Mouse (Mus musculus) lung, postnatal 14 days (tissue): ENCODE data around the gene Vmn1r235.
"Not testable (repeated sequence)": the region's sequence is repeated elsewhere in the genome, so short reads cannot be mapped to it uniquely, and the experiment has no call there.

ENCODE experiments used
- DNase-seq: peaks from one replicate; pipeline ENCODE4 v3.0.0; 2021

Gene Vmn1r235

DNA sequence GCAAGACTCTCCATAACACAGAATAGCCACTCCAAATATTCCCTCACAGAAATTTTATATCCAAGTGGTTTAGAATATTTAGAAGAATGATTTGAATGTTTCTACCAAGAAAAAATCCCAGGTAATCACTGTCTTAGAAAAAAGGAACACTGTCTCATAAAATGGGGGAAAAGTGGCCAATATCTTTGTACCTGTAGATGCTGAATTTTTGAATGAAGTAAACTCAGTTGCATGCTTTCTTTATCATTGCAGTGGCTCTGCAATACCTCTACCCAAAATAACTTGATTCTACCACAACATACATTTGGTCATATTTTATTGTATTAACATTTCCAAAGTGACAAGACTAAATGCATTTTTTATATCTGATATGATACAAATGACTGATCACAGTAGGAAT lies at the start of gene Vmn1r235:
TSS of gene Vmn1r235 (plus strand) at position 301 of the 400 bp plus-strand sequence.
- DNase-seq, result no peak

DNA sequence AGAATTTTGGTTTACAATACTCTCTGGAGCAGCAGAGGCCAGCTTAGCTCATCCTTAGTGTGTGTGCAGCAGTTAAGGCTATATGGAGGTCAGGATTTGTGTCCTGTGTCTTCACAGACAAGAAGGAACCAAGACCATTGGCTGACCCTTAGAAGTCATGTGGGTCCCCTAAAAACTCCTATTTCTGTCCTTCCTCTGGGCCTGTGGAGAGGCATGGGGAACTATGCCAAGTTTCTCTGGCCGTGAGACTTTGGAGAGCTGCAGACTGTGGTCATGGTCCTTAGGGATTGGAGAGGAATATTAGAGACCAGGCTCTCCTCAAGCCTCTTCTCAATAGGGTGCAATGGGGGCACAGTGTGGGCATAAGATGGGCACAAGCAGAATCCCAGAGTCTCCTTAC lies 45.1 kb upstream of the Vmn1r235 start:
- not testable (repeated sequence) for DNase-seq

DNA sequence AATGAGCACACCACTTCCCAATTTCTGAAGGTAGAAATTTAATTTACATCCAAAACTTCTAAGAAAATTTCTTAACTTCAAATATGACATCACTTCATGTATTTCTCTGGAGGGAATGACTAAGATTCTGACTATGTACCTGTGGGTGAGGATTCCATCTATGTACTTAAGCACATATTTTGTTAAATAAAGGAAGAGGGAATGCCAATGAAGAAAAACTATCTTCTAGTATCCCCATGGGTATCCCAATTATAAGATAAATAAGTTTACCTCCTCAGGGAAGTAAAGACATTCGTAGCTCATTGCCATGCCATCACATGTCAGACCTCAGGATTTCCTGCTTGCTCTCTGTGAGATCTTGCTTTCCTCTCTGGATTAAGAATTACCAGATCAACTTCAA lies 30.4 kb upstream of the Vmn1r235 start, which contains the start of gene Vmn1r234:
TSS of gene Vmn1r234 (plus strand) at position 301 of the 400 bp plus-strand sequence.
- DNase-seq, result no peak

DNA sequence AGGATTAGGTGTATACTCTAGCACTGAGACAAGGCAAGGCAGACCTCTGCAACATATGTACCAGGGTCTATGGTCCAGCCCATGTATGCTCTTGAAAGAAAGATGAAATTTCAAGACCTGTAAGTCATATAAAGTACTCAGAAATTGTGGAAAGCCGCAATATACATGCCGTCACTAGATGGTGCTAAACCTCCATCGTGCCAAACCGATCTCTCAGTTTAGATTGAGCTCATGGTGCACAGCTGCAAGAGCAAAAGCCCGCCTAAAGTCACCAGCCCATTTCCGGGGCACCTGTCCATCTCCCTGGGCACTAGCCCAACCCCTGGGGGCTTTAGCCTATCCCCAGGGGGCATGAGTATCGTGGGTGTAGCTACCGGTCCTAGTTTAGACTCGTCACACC lies 24.6 kb upstream of the Vmn1r235 start:
- peak; percentile 47 for DNase-seq

DNA sequence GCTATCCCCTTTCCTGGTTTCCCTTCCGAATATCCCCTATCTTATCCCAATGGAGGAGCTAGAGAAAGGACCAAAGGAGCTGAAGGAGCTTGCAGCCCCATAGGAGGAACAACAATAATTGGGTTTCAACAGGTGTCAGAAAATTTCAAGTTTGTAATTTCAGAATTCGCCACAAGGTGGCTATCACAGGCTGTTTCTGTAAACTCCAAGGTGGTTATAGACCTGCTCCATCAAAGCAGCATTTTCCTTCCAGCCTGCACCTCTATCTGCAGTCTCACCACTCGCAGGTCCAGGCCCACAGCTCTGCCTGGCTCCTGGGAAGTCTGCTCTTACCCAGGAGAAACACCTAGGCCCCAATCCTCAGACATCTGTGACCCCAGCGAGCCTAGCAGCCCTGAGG lies 15.9 kb downstream of the Vmn1r235 start:
- peak; percentile 45 for DNase-seq

DNA sequence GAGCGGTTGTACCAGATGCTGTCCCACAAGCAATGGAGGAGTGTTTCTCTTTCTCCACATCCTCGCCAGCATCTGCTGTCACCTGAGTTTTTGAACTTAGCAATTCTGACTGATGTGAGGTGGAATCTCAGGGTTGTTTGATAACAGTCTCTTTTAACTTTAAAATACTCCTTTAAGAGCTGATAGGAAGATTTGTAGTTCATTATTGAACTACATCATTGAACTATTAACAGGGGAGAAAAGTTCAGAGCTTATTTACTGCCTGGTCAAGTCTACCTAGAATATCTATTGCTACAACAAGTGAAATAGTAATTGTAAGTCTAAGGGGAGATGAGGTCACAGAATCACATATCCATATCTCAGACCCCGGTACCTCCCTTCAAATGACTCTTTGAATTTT lies 26.4 kb downstream of the Vmn1r235 start, which contains the start of gene Vmn1r236:
TSS of gene Vmn1r236 (plus strand) at position 301 of the 400 bp plus-strand sequence.
- no peak for DNase-seq

DNA sequence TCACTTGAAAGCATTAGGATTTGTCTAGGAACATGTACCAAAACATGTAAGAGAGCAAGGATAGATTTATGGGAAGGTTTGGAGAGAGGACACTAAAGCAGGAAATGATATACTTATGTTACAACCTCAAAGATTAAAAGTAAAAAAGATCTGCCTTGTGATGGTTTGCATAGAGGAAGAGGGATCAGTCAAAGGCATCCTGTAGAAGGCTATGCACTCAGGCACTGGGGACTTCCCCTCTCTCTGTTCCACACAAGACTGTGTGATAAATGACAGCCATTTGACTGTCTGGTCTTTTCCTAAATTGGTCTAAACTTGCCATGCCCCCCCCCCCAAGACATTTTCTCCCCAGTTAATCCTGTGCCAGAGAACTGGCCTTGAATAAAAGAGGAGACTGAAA lies 28.2 kb downstream of the Vmn1r235 start:
- DNase-seq, result no peak

DNA sequence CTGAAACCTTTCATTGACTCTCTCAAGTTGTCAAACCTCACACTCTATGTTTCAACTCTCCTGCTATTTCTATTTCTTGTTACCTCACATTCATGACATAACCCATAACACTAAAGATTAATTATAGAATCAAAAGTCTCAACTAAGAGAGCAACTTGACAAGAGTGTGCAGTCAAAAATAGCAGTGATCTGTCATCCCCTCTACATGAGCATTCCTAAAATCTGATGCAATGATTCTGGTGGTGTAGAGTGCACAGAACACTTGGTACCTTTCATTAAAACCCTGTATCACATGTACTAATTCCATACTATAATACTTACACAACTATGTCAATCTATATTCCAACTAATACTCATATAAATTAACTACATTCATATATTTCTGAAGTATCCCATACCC lies 33.5 kb downstream of the Vmn1r235 start:
- DNase-seq, result no peak

DNA sequence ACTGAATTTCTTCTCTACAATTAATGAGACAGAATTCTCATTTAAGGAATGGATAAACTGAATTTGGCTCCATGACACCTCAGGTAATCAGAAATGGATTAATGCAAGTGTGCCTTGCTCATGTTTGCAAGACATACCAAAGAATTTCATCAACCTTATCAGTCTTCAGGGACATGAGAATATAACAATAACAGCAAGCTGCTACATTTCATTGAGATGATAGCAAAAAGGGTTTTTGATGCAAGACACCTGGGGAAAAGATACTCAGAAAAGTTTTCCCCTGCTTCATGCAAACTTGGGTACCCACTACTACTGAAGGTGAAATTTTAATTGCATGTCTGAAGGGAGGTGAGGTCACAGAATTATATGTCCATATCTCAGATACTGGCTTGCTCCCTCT lies 55.4 kb downstream of the Vmn1r235 start, which contains the start of gene Vmn1r237:
TSS of gene Vmn1r237 (plus strand) at position 301 of the 400 bp plus-strand sequence.
- no peak for DNase-seq
